Comparison of ENCODE assay signal across 16 mouse cellular contexts in the genomic region with DNA sequence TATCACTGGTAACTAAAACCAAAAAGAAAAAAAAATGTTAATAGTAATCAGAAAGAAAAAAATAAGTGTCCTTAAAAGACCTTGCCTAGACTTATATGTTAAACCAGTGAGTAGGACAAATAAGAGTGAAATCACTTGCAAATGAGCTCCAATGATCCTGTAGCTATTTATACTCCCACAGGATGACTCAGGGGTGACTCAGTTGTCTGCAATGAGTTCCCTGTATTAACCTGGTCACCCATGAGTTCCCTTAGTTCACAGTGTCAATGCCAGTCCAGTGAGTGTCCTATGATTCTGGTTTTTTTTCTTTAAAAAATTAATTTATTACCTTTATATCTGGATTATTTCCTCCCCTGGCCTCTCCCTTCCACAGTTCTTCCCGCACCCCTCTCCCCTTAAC.
"Had no signal": no experiment of that assay in that cellular context is flagged by ENCODE, and none has a peak within 500 bp of the region (broad histone marks: within the 10 kb centered on the region; RNA-seq: fewer than 3 reads in every experiment).

No protein-coding gene starts in this region.

- H3K36me3 ChIP-seq: limb, embryonic 15.5 days; liver, embryonic 12.5 days; midbrain, embryonic 10.5 days; neural tube, embryonic 13.5 days; stomach, embryonic 15.5 days had no signal

- H3K4me2 ChIP-seq: limb, embryonic 15.5 days; liver, embryonic 12.5 days; lung, embryonic 14.5 days; neural tube, embryonic 13.5 days; stomach, embryonic 15.5 days had no signal

- H3K9ac ChIP-seq: limb, embryonic 15.5 days; liver, embryonic 12.5 days; lung, embryonic 14.5 days; neural tube, embryonic 13.5 days; stomach, embryonic 15.5 days had no signal

- H3K9me3 ChIP-seq: limb, embryonic 15.5 days; liver, embryonic 12.5 days; midbrain, embryonic 10.5 days; neural tube, embryonic 13.5 days; stomach, embryonic 15.5 days had no signal

- H3K27ac ChIP-seq: limb, embryonic 15.5 days; liver, embryonic 12.5 days; midbrain, embryonic 10.5 days; neural tube, embryonic 13.5 days; stomach, embryonic 15.5 days had no signal

- H3K27me3 ChIP-seq: limb, embryonic 15.5 days; liver, embryonic 12.5 days; neural tube, embryonic 13.5 days; stomach, embryonic 15.5 days had no signal

- ATAC-seq: liver, embryonic 12.5 days had no signal

- H3K4me1 ChIP-seq: limb, embryonic 15.5 days; liver, embryonic 12.5 days; neural tube, embryonic 13.5 days; stomach, embryonic 15.5 days had no signal

- DNase-seq: kidney, postnatal 25 days; layer of hippocampus, adult 9-11 months; layer of hippocampus, postnatal 36 days; lung, embryonic 14.5 days; lung, postnatal 10 days; lung, postnatal 4 days; midbrain, embryonic 14.5 days; retina, postnatal 1 day; right cerebral cortex, postnatal 4 days; spleen, adult 18-20 months; thymus, postnatal 36 days had no signal

- H3K4me3 ChIP-seq: limb, embryonic 15.5 days; liver, embryonic 12.5 days; midbrain, embryonic 10.5 days; neural tube, embryonic 13.5 days; stomach, embryonic 15.5 days had no signal
